Mouse (Mus musculus) CH12.LX (cell line): ENCODE measurements around the gene Stx1a.

ENCODE experiments used
- CTCF ChIP-seq, 2 experiments: IDR thresholded peaks in 1 of 2; conservative IDR thresholded peaks in 1 of 2; 2 replicates each; pipeline ENCODE4 v1.5.1; 2011 to 2012; ENCODE audit warnings: low read depth in 2 of 2, low read length in 2 of 2, improper control_type of control experiment in 1 of 2, inconsistent platforms in 1 of 2, mild to moderate bottlenecking in 1 of 2, moderate library complexity in 1 of 2
- EP300 ChIP-seq: IDR thresholded peaks from 2 replicates; pipeline ENCODE4 v1.6.1; 2011; ENCODE audit warnings: low read length, improper control_type of control experiment
- MAZ ChIP-seq: IDR thresholded peaks from 2 replicates; pipeline ENCODE4 v1.6.1; 2012; ENCODE audit warnings: low read depth, mild to moderate bottlenecking, inconsistent platforms, low read length, improper control_type of control experiment, moderate library complexity
- MXI1 ChIP-seq: IDR thresholded peaks from 2 replicates; pipeline ENCODE4 v1.6.1; 2011; ENCODE audit warnings: mild to moderate bottlenecking, low read depth, low read length, improper control_type of control experiment
- USF1 ChIP-seq: IDR thresholded peaks from 2 replicates; pipeline ENCODE4 v1.6.1; 2014; ENCODE audit warnings: low read depth, mild to moderate bottlenecking, inconsistent platforms, low read length, improper control_type of control experiment

DNA sequence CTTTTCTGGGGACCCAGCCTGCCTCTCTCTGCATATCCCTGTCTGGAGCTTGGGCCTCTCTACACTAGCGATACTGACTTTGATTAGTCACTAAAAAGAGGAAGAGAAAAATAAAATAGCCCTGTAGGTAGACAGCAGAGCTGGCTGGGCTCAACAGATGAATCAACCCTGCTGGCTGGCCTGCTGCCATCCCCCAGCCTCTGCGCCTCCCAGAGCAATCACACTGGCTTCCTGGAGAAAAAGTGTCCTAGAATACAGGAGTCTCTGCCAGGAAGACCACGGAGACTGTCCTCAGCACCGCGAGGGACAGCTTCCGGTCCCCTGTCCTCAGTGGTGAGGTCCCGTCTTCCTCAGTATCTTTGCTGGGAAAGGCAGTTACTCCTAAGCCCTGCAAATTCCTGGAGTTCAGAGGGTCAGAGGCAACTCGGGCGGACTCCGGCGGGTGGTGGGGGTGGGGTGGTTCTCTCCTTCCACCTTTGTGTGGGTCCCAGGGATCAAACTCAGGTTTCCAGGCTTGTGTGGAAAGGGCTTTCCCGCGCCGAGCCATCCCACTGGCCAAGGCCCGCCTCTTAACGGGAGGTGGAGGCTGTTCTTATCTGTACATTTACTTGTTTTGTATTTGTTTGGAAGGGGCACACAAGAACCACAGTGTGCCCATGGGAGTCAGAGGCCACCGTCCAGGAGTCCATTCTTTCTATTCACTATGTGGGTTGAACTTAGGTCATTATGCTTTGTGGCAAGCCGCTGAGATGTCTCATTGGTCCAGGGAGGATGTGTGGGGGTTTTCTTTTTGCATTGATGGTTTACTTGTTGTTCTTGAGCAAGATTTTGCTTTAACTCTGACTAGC is 5.9 kb downstream of the Stx1a start:
- TF ChIP-seq MAZ (no peak), CTCF (conservative IDR thresholded peaks at IDR 0.05 in 1 of 2, IDR thresholded peaks at IDR 0.05 in 1 of 2; ENCODE audit: low read depth in 2 of 2, low read length in 2 of 2) (no peak), EP300 (no peak), MXI1 (no peak), USF1 (no peak)
